Mouse (Mus musculus) forebrain, embryonic 13.5 days (tissue): ENCODE data around the gene H2-Ke6. TPM values are rescaled to one million over a fixed set of nuclear protein-coding genes. Genes with fewer than 3 reads are reported as not detected.
A peak's percentile ranks its signal among the peaks of the same experiment; 100 is the strongest.

Source experiments
- ATAC-seq: fragments of 200-750 bp; cut with Nextera tagmentation; 2 replicates; pipeline ENCODE4 v1.8.0; 2017
- H3K27ac ChIP-seq: fragments of 300-500 bp; sonication (generic); 2 replicates; pipeline ENCODE4 v1.5.1; 2015; ENCODE audit warnings: inconsistent platforms, mild to moderate bottlenecking, moderate library complexity
- H3K27me3 ChIP-seq: fragments of 300-500 bp; sonication (generic); 2 replicates; pipeline ENCODE4 v1.6.1; 2015; ENCODE audit warnings: mild to moderate bottlenecking, inconsistent platforms
- H3K36me3 ChIP-seq: fragments of 300-500 bp; sonication (generic); 2 replicates; pipeline ENCODE4 v1.6.1; 2015; ENCODE audit warnings: mild to moderate bottlenecking, inconsistent platforms; ENCODE audit not compliant: poor library complexity, severe bottlenecking
- H3K4me1 ChIP-seq: fragments of 300-500 bp; sonication (generic); 2 replicates; pipeline ENCODE4 v1.6.1; 2015; ENCODE audit warnings: inconsistent platforms
- H3K4me2 ChIP-seq: fragments of 300-500 bp; sonication (generic); 2 replicates; pipeline ENCODE4 v1.6.1; 2015; ENCODE audit warnings: inconsistent platforms, mild to moderate bottlenecking, moderate library complexity
- H3K4me3 ChIP-seq: fragments of 300-500 bp; sonication (generic); 2 replicates; pipeline ENCODE4 v1.5.1; 2015; ENCODE audit warnings: mild to moderate bottlenecking, inconsistent platforms
- H3K9ac ChIP-seq: fragments of 300-500 bp; sonication (generic); 2 replicates; pipeline ENCODE4 v1.6.1; 2015; ENCODE audit warnings: mild to moderate bottlenecking, inconsistent platforms
- H3K9me3 ChIP-seq: fragments of 300-500 bp; sonication (generic); replicated peaks from 2 replicates; pipeline ENCODE4 v1.6.1; 2016; ENCODE audit warnings: inconsistent platforms
- WGBS: fragments of 180-500 bp; shearing (Covaris S2); methylation state at CpG from one replicate; pipeline ENCODE4 v1.1.7; 2015; 5-methylcytosine and 5-hydroxymethylcytosine counted together
- polyA plus RNA-seq: library from polyadenylated mRNA; unstranded; fragments of >200 nt; fragmentation: Nextera tagmentation; extraction: Ambion mirVana; gene quantifications from 2 replicates; pipeline ENCODE4 v1.2.1, GENCODE M21; 2015

H2-Ke6 gene
- 76.0 and 88.0 TPM in 2 replicates for polyA plus RNA-seq

GRCm38 (mm10) chr17:34027656-34028223 is at the start of gene H2-Ke6:
TSS of gene H2-Ke6 (minus strand) at chr17:34028060.
- H3K4me1 ChIP-seq, result peaks cover 78% of the 10 kb centered on the region
- peak; percentile 72 for ATAC-seq
- WGBS, result under 1% methylated on average over 42 of the region's 49 CpGs
- H3K9me3 ChIP-seq, result no peaks in the 10 kb centered on the region
- H3K4me2 ChIP-seq, result peak within 1 kb of the TSS; percentile 99
- no peaks in the 10 kb centered on the region for H3K27me3 ChIP-seq
- peaks cover 26% of the 10 kb centered on the region for H3K36me3 ChIP-seq
- H3K27ac ChIP-seq, result peak within 1 kb of the TSS; percentile 96
- peak within 1 kb of the TSS; percentile 89 for H3K4me3 ChIP-seq
- peak within 1 kb of the TSS; percentile 96 for H3K9ac ChIP-seq

- H3K4me1 ChIP-seq, result 0 out of 2 replicates have a peak, but pooled peaks cover 5% of the 10 kb centered on the region
- H3K4me3 ChIP-seq, result no peak overlapping the region
- H3K27me3 ChIP-seq, result peaks cover 12% of the 10 kb centered on the region
- no peaks in the 10 kb centered on the region for H3K36me3 ChIP-seq
- H3K4me2 ChIP-seq, result no peak overlapping the region
- under 1% methylated on average over 9 of the region's 9 CpGs for WGBS
- no peak overlapping the region for H3K9ac ChIP-seq
- 0 out of 2 replicates have a peak, but pooled peaks cover 3% of the 10 kb centered on the region for H3K9me3 ChIP-seq
- H3K27ac ChIP-seq, result no peak overlapping the region
- no peak for ATAC-seq
Measured at GRCm38 (mm10) chr17:34077549-34077948, 49.7 kb upstream of the H2-Ke6 start.

- WGBS, result 43% methylated on average over 7 of the region's 7 CpGs
- Histone ChIP-seq H3K27me3 (peaks cover 12% of the 10 kb centered on the region), H3K4me1 (0 out of 2 replicates have a peak, but pooled peaks cover 5% of the 10 kb centered on the region), H3K4me2 (no peak overlapping the region), H3K9ac (no peak overlapping the region), H3K27ac (no peak overlapping the region), H3K4me3 (no peak overlapping the region), H3K36me3 (no peaks in the 10 kb centered on the region), H3K9me3 (no peaks in the 10 kb centered on the region)
- no peak for ATAC-seq
Measured at GRCm38 (mm10) chr17:34075271-34075670, 47.4 kb upstream of the H2-Ke6 start.

GRCm38 (mm10) chr17:34072091-34072490 is 44.2 kb upstream of the H2-Ke6 start:
- H3K36me3 ChIP-seq, result no peaks in the 10 kb centered on the region
- H3K4me3 ChIP-seq, result no peak overlapping the region
- H3K4me1 ChIP-seq, result 0 out of 2 replicates have a peak, but pooled peaks cover 5% of the 10 kb centered on the region
- peaks cover 8% of the 10 kb centered on the region for H3K27me3 ChIP-seq
- no peak overlapping the region for H3K27ac ChIP-seq
- no peaks in the 10 kb centered on the region for H3K9me3 ChIP-seq
- no peak overlapping the region for H3K4me2 ChIP-seq
- H3K9ac ChIP-seq, result no peak overlapping the region
- 81% methylated on average over 5 of the region's 5 CpGs for WGBS
- ATAC-seq, result no peak

- no peaks in the 10 kb centered on the region for H3K36me3 ChIP-seq
- no peak for ATAC-seq
- no peak overlapping the region for H3K4me3 ChIP-seq
- H3K9me3 ChIP-seq, result no peaks in the 10 kb centered on the region
- 69% methylated on average over 3 of the region's 3 CpGs for WGBS
- H3K27ac ChIP-seq, result no peak overlapping the region
- no peak overlapping the region for H3K4me2 ChIP-seq
- H3K9ac ChIP-seq, result no peak overlapping the region
- no peaks in the 10 kb centered on the region for H3K27me3 ChIP-seq
- no peaks in the 10 kb centered on the region for H3K4me1 ChIP-seq
Measured at GRCm38 (mm10) chr17:34068864-34069263, 41.0 kb upstream of the H2-Ke6 start.

- no peaks in the 10 kb centered on the region for H3K27me3 ChIP-seq
- 90% methylated on average over 7 of the region's 7 CpGs for WGBS
- no peak overlapping the region for H3K4me2 ChIP-seq
- no peaks in the 10 kb centered on the region; the same call in 1 of the 2 replicates for H3K36me3 ChIP-seq
- H3K4me3 ChIP-seq, result no peak overlapping the region
- H3K27ac ChIP-seq, result no peak overlapping the region
- ATAC-seq, result no peak
- no peaks in the 10 kb centered on the region for H3K4me1 ChIP-seq
- no peaks in the 10 kb centered on the region for H3K9me3 ChIP-seq
- no peak overlapping the region for H3K9ac ChIP-seq
Measured at GRCm38 (mm10) chr17:34057224-34057623, 29.4 kb upstream of the H2-Ke6 start.

- ATAC-seq, result no peak
- WGBS, result 95% methylated on average over 5 of the region's 5 CpGs
- H3K4me3 ChIP-seq, result no peak overlapping the region
- no peak overlapping the region for H3K27ac ChIP-seq
- peaks cover 4% of the 10 kb centered on the region; the same call in 1 of the 2 replicates for H3K9me3 ChIP-seq
- H3K9ac ChIP-seq, result no peak overlapping the region
- H3K27me3 ChIP-seq, result no peaks in the 10 kb centered on the region
- H3K4me1 ChIP-seq, result no peaks in the 10 kb centered on the region
- H3K4me2 ChIP-seq, result no peak overlapping the region
- no peaks in the 10 kb centered on the region; the same call in 1 of the 2 replicates for H3K36me3 ChIP-seq
Measured at GRCm38 (mm10) chr17:34047404-34048050, 19.7 kb upstream of the H2-Ke6 start.

GRCm38 (mm10) chr17:34045941-34046340 is 18.1 kb upstream of the H2-Ke6 start:
- Histone ChIP-seq H3K27ac (no peak overlapping the region), H3K9ac (no peak overlapping the region), H3K4me1 (0 out of 2 replicates have a peak, but pooled peaks cover 5% of the 10 kb centered on the region), H3K4me3 (no peak overlapping the region), H3K9me3 (peaks cover 4% of the 10 kb centered on the region; the same call in 1 of the 2 replicates), H3K36me3 (no peaks in the 10 kb centered on the region), H3K27me3 (no peaks in the 10 kb centered on the region), H3K4me2 (no peak overlapping the region)
- no peak for ATAC-seq
- 78% methylated on average over 14 of the region's 14 CpGs for WGBS

GRCm38 (mm10) chr17:34039562-34040450 is 11.9 kb upstream of the H2-Ke6 start:
- WGBS, result 30% methylated on average over 17 of the region's 17 CpGs
- H3K9me3 ChIP-seq, result no peaks in the 10 kb centered on the region
- peak; percentile 11 for ATAC-seq
- H3K4me1 ChIP-seq, result peaks cover 36% of the 10 kb centered on the region
- H3K9ac ChIP-seq, result peak overlapping the region; percentile 66
- peak overlapping the region; percentile 36 for H3K4me3 ChIP-seq
- no peak overlapping the region for H3K27ac ChIP-seq
- H3K36me3 ChIP-seq, result peaks cover 32% of the 10 kb centered on the region
- H3K27me3 ChIP-seq, result 0 out of 2 replicates have a peak, but pooled peaks cover 7% of the 10 kb centered on the region
- peak overlapping the region; percentile 71 for H3K4me2 ChIP-seq

GRCm38 (mm10) chr17:34038878-34039561 is 11.2 kb upstream of the H2-Ke6 start, which contains the start of gene Col11a2:
TSS of gene Col11a2 (plus strand) at chr17:34039437.
- Histone ChIP-seq H3K9ac (peak within 1 kb of the TSS; percentile 66), H3K9me3 (no peaks in the 10 kb centered on the region), H3K4me1 (peaks cover 37% of the 10 kb centered on the region), H3K4me3 (peak within 1 kb of the TSS; percentile 36), H3K4me2 (peak within 1 kb of the TSS; percentile 71), H3K27ac (peak within 1 kb of the TSS; percentile 31), H3K36me3 (peaks cover 40% of the 10 kb centered on the region), H3K27me3 (0 out of 2 replicates have a peak, but pooled peaks cover 7% of the 10 kb centered on the region)
- 5% methylated on average over 28 of the region's 28 CpGs for WGBS
- peak; percentile 75 for ATAC-seq

- Histone ChIP-seq H3K9ac (peak overlapping the region; percentile 66), H3K9me3 (no peaks in the 10 kb centered on the region), H3K4me2 (peak overlapping the region; percentile 71), H3K4me3 (peak overlapping the region; percentile 36), H3K27me3 (0 out of 2 replicates have a peak, but pooled peaks cover 7% of the 10 kb centered on the region), H3K4me1 (peaks cover 43% of the 10 kb centered on the region), H3K36me3 (peaks cover 42% of the 10 kb centered on the region), H3K27ac (peak overlapping the region; percentile 31)
- peak; percentile 48; the same call in 1 of the 2 replicates for ATAC-seq
- 3% methylated on average over 14 of the region's 21 CpGs for WGBS
Measured at GRCm38 (mm10) chr17:34038440-34038839, 10.6 kb upstream of the H2-Ke6 start.
